Mouse (Mus musculus): ENCODE measurements around the gene Plekha1. TPM values are rescaled to one million over a fixed set of nuclear protein-coding genes. Genes with fewer than 3 reads are reported as not detected.

Plekha1 gene
- total RNA-seq (2015; ENCODE audit: low replicate concordance) (2.9 TPM in 2 replicates), total RNA-seq (2017; ENCODE audit: low replicate concordance) (1.9 and 3.4 TPM in 2 replicates)

GRCm38 (mm10) chr7:130865613-130866591 lies at the start of gene Plekha1:
Gene Plekha1, plus strand, starts transcription at chr7:130865756.
- ATAC-seq (replicated peaks; ENCODE audit: low FRiP score, poor library complexity, severe bottlenecking) = no peak

GRCm38 (mm10) chr7:130816243-130816642 lies 49.3 kb upstream of the Plekha1 start:
- no peak for ATAC-seq (replicated peaks; ENCODE audit: low FRiP score, poor library complexity, severe bottlenecking)

GRCm38 (mm10) chr7:130818813-130819212 lies 46.7 kb upstream of the Plekha1 start:
- no peak for ATAC-seq (replicated peaks; ENCODE audit: low FRiP score, poor library complexity, severe bottlenecking)

- ATAC-seq (replicated peaks; ENCODE audit: low FRiP score, poor library complexity, severe bottlenecking) = no peak
Measured at GRCm38 (mm10) chr7:130819624-130820023, 45.9 kb upstream of the Plekha1 start.

- no peak for ATAC-seq (replicated peaks; ENCODE audit: low FRiP score, poor library complexity, severe bottlenecking)
Measured at GRCm38 (mm10) chr7:130823992-130824391, 41.6 kb upstream of the Plekha1 start.

GRCm38 (mm10) chr7:130826343-130826742 lies 39.2 kb upstream of the Plekha1 start:
- no peak for ATAC-seq (replicated peaks; ENCODE audit: low FRiP score, poor library complexity, severe bottlenecking)

- no peak for ATAC-seq (replicated peaks; ENCODE audit: low FRiP score, poor library complexity, severe bottlenecking)
Measured at GRCm38 (mm10) chr7:130827431-130827830, 38.1 kb upstream of the Plekha1 start.

- ATAC-seq (replicated peaks; ENCODE audit: low FRiP score, poor library complexity, severe bottlenecking) = 0 out of 2 replicates have a peak, but pooled peaks have one; percentile 34
Measured at GRCm38 (mm10) chr7:130827844-130828403, 37.6 kb upstream of the Plekha1 start.

GRCm38 (mm10) chr7:130828475-130828874 lies 37.1 kb upstream of the Plekha1 start:
- ATAC-seq (replicated peaks; ENCODE audit: low FRiP score, poor library complexity, severe bottlenecking) = no peak

- ATAC-seq (replicated peaks; ENCODE audit: low FRiP score, poor library complexity, severe bottlenecking) = no peak
Measured at GRCm38 (mm10) chr7:130831586-130831985, 34.0 kb upstream of the Plekha1 start.

- ATAC-seq (replicated peaks; ENCODE audit: low FRiP score, poor library complexity, severe bottlenecking) = peak; percentile 100
Measured at GRCm38 (mm10) chr7:130834299-130834698, 31.3 kb upstream of the Plekha1 start.

GRCm38 (mm10) chr7:130834958-130835861 lies 30.3 kb upstream of the Plekha1 start:
- ATAC-seq (replicated peaks; ENCODE audit: low FRiP score, poor library complexity, severe bottlenecking) = no peak

GRCm38 (mm10) chr7:130836066-130836465 lies 29.5 kb upstream of the Plekha1 start:
- ATAC-seq (replicated peaks; ENCODE audit: low FRiP score, poor library complexity, severe bottlenecking) = no peak

- no peak for ATAC-seq (replicated peaks; ENCODE audit: low FRiP score, poor library complexity, severe bottlenecking)
Measured at GRCm38 (mm10) chr7:130837941-130838657, 27.5 kb upstream of the Plekha1 start.

- no peak for ATAC-seq (replicated peaks; ENCODE audit: low FRiP score, poor library complexity, severe bottlenecking)
Measured at GRCm38 (mm10) chr7:130838658-130839025, 26.9 kb upstream of the Plekha1 start.

- no peak for ATAC-seq (replicated peaks; ENCODE audit: low FRiP score, poor library complexity, severe bottlenecking)
Measured at GRCm38 (mm10) chr7:130839380-130840100, 26.0 kb upstream of the Plekha1 start.

GRCm38 (mm10) chr7:130847164-130847718 lies 18.3 kb upstream of the Plekha1 start:
- ATAC-seq (replicated peaks; ENCODE audit: low FRiP score, poor library complexity, severe bottlenecking) = no peak

GRCm38 (mm10) chr7:130854684-130855292 lies 10.8 kb upstream of the Plekha1 start:
- ATAC-seq (replicated peaks; ENCODE audit: low FRiP score, poor library complexity, severe bottlenecking) = no peak
